Mouse (Mus musculus) R1 (cell line): ENCODE measurements at regions not wholly inside any gene's neighbourhood (a gene's known extent, or its start where the extent isn't known, plus 50 kb on each side); places are given as distances from the start of the nearest gene placed in this dataset.
A peak's percentile ranks its signal among the peaks of the same experiment; 100 is the strongest.

Experiments used
- DNase-seq: peaks from one replicate; pipeline ENCODE4 v3.0.0-alpha.2; 2018; ENCODE audit warnings: low read depth, low spot score

DNA sequence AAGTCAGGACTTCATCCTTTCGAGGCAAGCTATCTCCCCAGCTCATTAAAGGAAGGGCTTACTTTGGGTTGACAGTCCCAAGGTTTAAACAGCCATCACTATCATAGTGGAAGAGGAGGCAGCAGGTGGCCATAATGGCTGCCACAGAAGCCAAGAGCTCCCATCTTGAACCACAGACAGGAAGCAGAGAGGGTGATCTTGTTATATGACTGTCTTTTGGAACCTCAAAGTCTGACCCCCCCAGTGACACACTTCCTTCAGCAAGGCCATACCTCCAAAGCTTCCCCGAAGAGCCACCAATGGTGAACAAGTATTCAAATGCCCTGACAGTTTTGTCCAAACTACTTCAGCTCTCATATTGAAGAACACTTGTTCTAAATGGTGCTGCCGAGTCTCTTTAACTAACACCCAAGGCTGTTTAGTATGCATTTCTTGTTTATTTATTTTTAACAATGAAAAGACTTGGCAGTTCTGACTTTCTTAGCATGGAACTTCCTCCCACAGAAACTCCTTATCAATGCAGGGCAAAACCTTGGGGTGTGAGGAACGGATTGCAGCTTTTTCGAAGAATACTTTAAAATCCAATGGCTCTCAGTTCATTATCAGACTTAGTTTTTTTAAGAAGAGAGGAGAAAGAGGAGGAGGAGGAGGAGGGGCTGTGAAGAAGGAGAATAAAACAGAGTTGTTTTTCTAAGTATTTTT, 79.8 kb upstream of the Tnik start:
- no peak for DNase-seq

DNA sequence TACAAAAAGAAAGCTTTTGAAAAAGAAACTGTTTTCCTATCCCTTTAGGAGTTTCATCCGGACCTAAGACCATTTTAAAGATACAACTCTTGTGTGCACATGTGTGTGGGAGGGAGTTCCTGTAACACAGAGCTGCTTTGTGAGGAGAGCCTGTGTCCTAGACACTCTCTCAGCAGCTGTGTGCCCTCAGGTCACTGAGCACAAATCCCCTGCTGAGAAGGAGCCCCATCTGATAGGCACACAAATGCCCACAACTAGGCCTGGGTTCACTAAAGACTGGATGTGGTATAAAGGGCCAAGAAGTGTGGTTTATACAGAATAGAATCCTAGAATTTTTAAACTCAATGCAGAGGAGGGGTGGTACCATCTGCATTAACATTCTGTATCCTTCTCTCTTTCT, 77.5 kb upstream of the Tnik start:
- DNase-seq = no peak

DNA sequence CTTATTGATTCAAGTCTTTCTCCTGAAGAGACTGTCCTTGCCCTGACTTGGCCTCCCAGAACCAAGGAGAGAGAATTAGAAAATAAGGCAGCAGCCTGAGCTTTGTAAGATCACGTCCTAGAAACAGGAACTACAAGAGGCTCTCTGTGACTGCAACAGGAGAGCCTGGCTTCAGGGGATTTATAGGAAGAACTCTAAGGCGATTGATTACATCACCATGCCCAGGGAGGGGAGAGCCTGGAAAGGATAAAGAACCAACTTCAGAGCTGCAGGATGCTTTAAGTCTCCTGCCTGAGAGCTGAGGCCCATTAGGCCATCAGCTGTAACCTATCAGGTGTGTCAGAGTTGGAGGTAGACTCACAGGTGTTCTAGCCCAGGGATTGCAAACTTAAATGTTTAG, 77.1 kb upstream of the Tnik start:
- DNase-seq = no peak

- no peak for DNase-seq
These were observed 73.6 kb upstream of the Tnik start for GRCm38 (mm10) chr3:28189371-28189770.

- DNase-seq = no peak
These were observed 72.8 kb upstream of the Tnik start for GRCm38 (mm10) chr3:28190243-28190642.

- no peak for DNase-seq
These were observed 68.5 kb upstream of the Tnik start for GRCm38 (mm10) chr3:28194388-28194970.

DNA sequence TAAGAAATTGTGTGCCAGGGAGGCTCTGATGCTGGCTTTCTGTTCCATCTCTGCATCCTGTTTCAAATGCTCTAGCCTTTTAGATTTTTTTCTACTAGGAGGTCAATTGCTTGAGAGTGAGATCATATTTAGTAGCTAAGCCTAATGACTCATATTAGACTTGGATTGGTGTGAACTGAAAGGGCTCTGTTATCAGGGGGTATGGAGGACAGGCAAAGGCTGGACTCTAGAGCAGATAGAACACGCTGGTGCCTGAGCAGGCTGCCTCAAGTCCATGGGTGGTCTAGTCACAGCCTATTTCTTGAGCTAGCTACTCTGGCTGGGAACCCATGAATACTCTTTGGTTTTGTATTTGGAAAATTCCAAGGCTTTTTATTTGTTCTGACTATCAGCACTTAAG, 66.2 kb upstream of the Tnik start:
- no peak for DNase-seq

DNA sequence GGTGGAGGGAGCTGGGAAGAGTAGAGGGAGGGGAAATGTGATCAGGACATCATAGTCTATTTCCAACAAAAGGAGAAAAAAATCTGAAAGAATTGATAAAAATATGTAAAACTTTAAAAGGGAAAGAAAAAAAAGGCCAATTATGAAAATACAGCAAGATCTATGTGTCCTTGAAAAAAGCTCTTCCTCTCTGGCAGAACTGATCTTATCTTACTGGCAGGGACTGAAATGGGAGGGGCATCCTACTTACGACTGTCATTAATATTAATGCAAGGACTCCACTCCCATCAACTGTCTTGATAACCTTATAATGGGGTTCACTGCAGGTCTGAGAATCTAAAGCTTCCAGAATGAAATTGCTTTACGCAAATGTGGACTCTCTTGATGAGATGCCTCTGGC, 53.7 kb upstream of the Tnik start:
- DNase-seq = no peak

GRCm38 (mm10) chr3:28210847-28211803, 51.9 kb upstream of the Tnik start:
- DNase-seq = peak; percentile 5
